Comparison of ENCODE assay signal across 10 mouse cellular contexts in genomic region chr14:41127997-41128396, GRCm38 (mm10). TPM values are rescaled to one million over a fixed set of nuclear protein-coding genes. Genes with fewer than 3 reads are reported as not detected.
A peak's percentile ranks its signal among the peaks of the same experiment; 100 is the strongest.
DNase-seq lines count a peak whose midpoint lies in the region; ATAC-seq and TF ChIP-seq lines count a peak whose summit lies in the region.
"Had no signal": no experiment of that assay in that cellular context is flagged by ENCODE, and none has a peak within 500 bp of the region (broad histone marks: within the 10 kb centered on the region; RNA-seq: fewer than 3 reads in every experiment).

No protein-coding gene starts in this region.

- ATAC-seq in forebrain, embryonic 14.5 days: peak; percentile 46; the same call in 1 of the 2 replicates
- ATAC-seq in forebrain, embryonic 16.5 days: no peak
- ATAC-seq in embryonic facial prominence, embryonic 14.5 days (ENCODE audit: low read depth): no peak
- 0 out of 2 replicates have a peak, but pooled peaks have one; percentile 64 for ATAC-seq in midbrain, embryonic 16.5 days
- ATAC-seq in erythroid progenitor cell, adult 5-6 weeks (replicated peaks; ENCODE audit: low FRiP score, poor library complexity, severe bottlenecking): no peak

- no peaks in the 10 kb centered on the region for H3K27me3 ChIP-seq in forebrain, embryonic 14.5 days (replicated peaks; ENCODE audit: control insufficient read depth, insufficient read depth, low read length)
- no peaks in the 10 kb centered on the region for H3K27me3 ChIP-seq in forebrain, embryonic 16.5 days (replicated peaks; ENCODE audit: control insufficient read depth, insufficient read depth, low read length)
- H3K27me3 ChIP-seq in E14TG2a.4 (ENCODE audit: insufficient read depth, low read length): no peaks in the 10 kb centered on the region
- no peaks in the 10 kb centered on the region for H3K27me3 ChIP-seq in embryonic facial prominence, embryonic 14.5 days (replicated peaks; ENCODE audit: control insufficient read depth, insufficient read depth, low read length)
- H3K27me3 ChIP-seq in midbrain, embryonic 16.5 days (ENCODE audit: control insufficient read depth, insufficient read depth, low read depth, low read length): no peaks in the 10 kb centered on the region

- no peaks in the 10 kb centered on the region for H3K4me1 ChIP-seq in forebrain, embryonic 14.5 days (ENCODE audit: control insufficient read depth, insufficient read depth, low read length)
- no peaks in the 10 kb centered on the region for H3K4me1 ChIP-seq in forebrain, embryonic 16.5 days (replicated peaks; ENCODE audit: control insufficient read depth, insufficient read depth, low read length)
- H3K4me1 ChIP-seq in E14TG2a.4 (replicated peaks; ENCODE audit: low read depth, low read length): no peaks in the 10 kb centered on the region
- no peaks in the 10 kb centered on the region for H3K4me1 ChIP-seq in embryonic facial prominence, embryonic 14.5 days (ENCODE audit: control insufficient read depth, insufficient read depth, low read length)
- H3K4me1 ChIP-seq in midbrain, embryonic 16.5 days (ENCODE audit: control insufficient read depth, insufficient read depth, low read length): no peaks in the 10 kb centered on the region

- 19% methylated on average over 4 of the region's 4 CpGs for WGBS in forebrain, embryonic 14.5 days
- 24% methylated on average over 4 of the region's 4 CpGs for WGBS in forebrain, embryonic 16.5 days
- 20% methylated on average over 4 of the region's 4 CpGs for WGBS in embryonic facial prominence, embryonic 14.5 days
- WGBS in midbrain, embryonic 16.5 days: 27% methylated on average over 4 of the region's 4 CpGs

- DNase-seq in forebrain, embryonic 14.5 days (ENCODE audit: low spot score): peak; percentile 59
- peak; percentile 50 for DNase-seq in embryonic facial prominence, embryonic 14.5 days (ENCODE audit: low spot score)
- peak; percentile 52 to 69 for DNase-seq in layer of hippocampus, postnatal 10 days (ENCODE audit: low spot score in 2 of 2)
- no peak for DNase-seq in urinary bladder, postnatal 25 days (ENCODE audit: low spot score)

- H3K4me3 ChIP-seq in forebrain, embryonic 14.5 days (ENCODE audit: low read depth, low read length): no peak overlapping the region
- H3K4me3 ChIP-seq in forebrain, embryonic 16.5 days (replicated peaks; ENCODE audit: low read length): no peak overlapping the region
- no peak overlapping the region for H3K4me3 ChIP-seq in E14TG2a.4 (replicated peaks; ENCODE audit: low read length)
- H3K4me3 ChIP-seq in embryonic facial prominence, embryonic 14.5 days (ENCODE audit: low read depth, low read length): no peak overlapping the region
- no peak overlapping the region for H3K4me3 ChIP-seq in midbrain, embryonic 16.5 days (ENCODE audit: low read depth, low read length)

- H3K9ac ChIP-seq in forebrain, embryonic 14.5 days (ENCODE audit: low read length): no peak overlapping the region
- no peak overlapping the region for H3K9ac ChIP-seq in forebrain, embryonic 16.5 days (replicated peaks; ENCODE audit: low read depth, low read length)
- no peak overlapping the region for H3K9ac ChIP-seq in embryonic facial prominence, embryonic 14.5 days (ENCODE audit: low read depth, low read length)
- no peak overlapping the region for H3K9ac ChIP-seq in midbrain, embryonic 16.5 days (ENCODE audit: low read depth, low read length)

- peak; percentile 55 for TF ChIP-seq CTCF in E14TG2a.4 (conservative IDR thresholded peaks at IDR 0.05; ENCODE audit: low read length)

- no peak overlapping the region for H3K27ac ChIP-seq in forebrain, embryonic 14.5 days (ENCODE audit: low read depth, low read length)
- no peak overlapping the region for H3K27ac ChIP-seq in forebrain, embryonic 16.5 days (ENCODE audit: low read length)
- no peak overlapping the region for H3K27ac ChIP-seq in embryonic facial prominence, embryonic 14.5 days (replicated peaks; ENCODE audit: low read depth, low read length)
- H3K27ac ChIP-seq in midbrain, embryonic 16.5 days (ENCODE audit: low read length): no peak overlapping the region
- H3K27ac ChIP-seq: macrophage had no signal

- H3K4me2 ChIP-seq in forebrain, embryonic 14.5 days (ENCODE audit: low read length): no peak overlapping the region
- H3K4me2 ChIP-seq in forebrain, embryonic 16.5 days (ENCODE audit: low read length): no peak overlapping the region
- H3K4me2 ChIP-seq in embryonic facial prominence, embryonic 14.5 days (ENCODE audit: low read depth, low read length): no peak overlapping the region
- H3K4me2 ChIP-seq in midbrain, embryonic 16.5 days (ENCODE audit: low read length): no peak overlapping the region

- no peaks in the 10 kb centered on the region for H3K36me3 ChIP-seq in forebrain, embryonic 14.5 days (ENCODE audit: control insufficient read depth, insufficient read depth, low read length)
- no peaks in the 10 kb centered on the region for H3K36me3 ChIP-seq in forebrain, embryonic 16.5 days (ENCODE audit: control insufficient read depth, insufficient read depth)
- H3K36me3 ChIP-seq in E14TG2a.4 (ENCODE audit: insufficient read depth, low read length): no peaks in the 10 kb centered on the region
- no peaks in the 10 kb centered on the region for H3K36me3 ChIP-seq in embryonic facial prominence, embryonic 14.5 days (ENCODE audit: control insufficient read depth, insufficient read depth, low read length)
- H3K36me3 ChIP-seq in midbrain, embryonic 16.5 days (ENCODE audit: control insufficient read depth, insufficient read depth, low read length): no peaks in the 10 kb centered on the region
- H3K36me3 ChIP-seq: G1E had no signal

- H3K9me3 ChIP-seq in forebrain, embryonic 14.5 days (replicated peaks; ENCODE audit: control insufficient read depth, low read length): no peaks in the 10 kb centered on the region
- H3K9me3 ChIP-seq in forebrain, embryonic 16.5 days (ENCODE audit: control insufficient read depth, low read length): no peaks in the 10 kb centered on the region
- H3K9me3 ChIP-seq in E14TG2a.4 (ENCODE audit: low read length): no peaks in the 10 kb centered on the region
- H3K9me3 ChIP-seq in embryonic facial prominence, embryonic 14.5 days (ENCODE audit: control insufficient read depth, low read length): no peaks in the 10 kb centered on the region
- H3K9me3 ChIP-seq in midbrain, embryonic 16.5 days (replicated peaks; ENCODE audit: control insufficient read depth, low read length, poor library complexity, severe bottlenecking): no peaks in the 10 kb centered on the region
- H3K9me3 ChIP-seq: G1E had no signal

RNA-seq across cellular contexts. Expression of gene Sftpa1, which starts 3.6 kb away (rescaled TPM):
- polyA plus RNA-seq in forebrain, embryonic 14.5 days (2014; fragmentation: Nextera tagmentation; extraction: Ambion mirVana): not detected in 2 replicates
- polyA plus RNA-seq in forebrain, embryonic 16.5 days (2015; fragmentation: Nextera tagmentation; extraction: Ambion mirVana): not detected in 2 replicates
- polyA plus RNA-seq in embryonic facial prominence, embryonic 14.5 days (2014; fragmentation: Nextera tagmentation; extraction: Ambion mirVana): not detected in 2 replicates
- not detected for total RNA-seq in layer of hippocampus, postnatal 10 days (2021)
- polyA plus RNA-seq in midbrain, embryonic 16.5 days (2015; fragmentation: Nextera tagmentation; extraction: Ambion mirVana): not detected in 2 replicates
- not detected in 2 replicates for total RNA-seq in erythroid progenitor cell, adult 5-6 weeks (2015; ENCODE audit: low replicate concordance)
- total RNA-seq in erythroid progenitor cell, adult 5-6 weeks (2017; ENCODE audit: low replicate concordance): not detected in 2 replicates
- polyA plus RNA-seq: G1E, macrophage had no signal

RNA-seq across cellular contexts. Expression of gene Mat1a, which starts 23.2 kb away (rescaled TPM):
- polyA plus RNA-seq in forebrain, embryonic 14.5 days (2014; fragmentation: Nextera tagmentation; extraction: Ambion mirVana): not detected in 2 replicates
- polyA plus RNA-seq in forebrain, embryonic 16.5 days (2015; fragmentation: Nextera tagmentation; extraction: Ambion mirVana): not detected in 2 replicates
- 0.15 and 0.20 TPM in 2 replicates for polyA plus RNA-seq in embryonic facial prominence, embryonic 14.5 days (2014; fragmentation: Nextera tagmentation; extraction: Ambion mirVana)
- not detected for total RNA-seq in layer of hippocampus, postnatal 10 days (2021)
- not detected in 2 replicates for polyA plus RNA-seq in midbrain, embryonic 16.5 days (2015; fragmentation: Nextera tagmentation; extraction: Ambion mirVana)
- not detected in 2 replicates for total RNA-seq in erythroid progenitor cell, adult 5-6 weeks (2015; ENCODE audit: low replicate concordance)
- total RNA-seq in erythroid progenitor cell, adult 5-6 weeks (2017; ENCODE audit: low replicate concordance): not detected in 2 replicates
- polyA plus RNA-seq: G1E, macrophage had no signal

RNA-seq across cellular contexts. Expression of gene Mbl1, which starts 23.3 kb away (rescaled TPM):
- not detected in 2 replicates for polyA plus RNA-seq in forebrain, embryonic 14.5 days (2014; fragmentation: Nextera tagmentation; extraction: Ambion mirVana)
- polyA plus RNA-seq in forebrain, embryonic 16.5 days (2015; fragmentation: Nextera tagmentation; extraction: Ambion mirVana): not detected in 2 replicates
- not detected in 2 replicates for polyA plus RNA-seq in embryonic facial prominence, embryonic 14.5 days (2014; fragmentation: Nextera tagmentation; extraction: Ambion mirVana)
- total RNA-seq in layer of hippocampus, postnatal 10 days (2021): not detected
- polyA plus RNA-seq in midbrain, embryonic 16.5 days (2015; fragmentation: Nextera tagmentation; extraction: Ambion mirVana): not detected in 2 replicates
- total RNA-seq in erythroid progenitor cell, adult 5-6 weeks (2015; ENCODE audit: low replicate concordance): not detected in 2 replicates
- not detected in 2 replicates for total RNA-seq in erythroid progenitor cell, adult 5-6 weeks (2017; ENCODE audit: low replicate concordance)
- polyA plus RNA-seq: G1E, macrophage had no signal

RNA-seq across cellular contexts. Expression of gene Dydc1, which starts 55.3 kb away (rescaled TPM):
- polyA plus RNA-seq in forebrain, embryonic 14.5 days (2014; fragmentation: Nextera tagmentation; extraction: Ambion mirVana): 0.18 TPM in 1 of 2 replicates, not detected in the other
- not detected in 2 replicates for polyA plus RNA-seq in forebrain, embryonic 16.5 days (2015; fragmentation: Nextera tagmentation; extraction: Ambion mirVana)
- 0.24 TPM in 1 of 2 replicates, not detected in the other for polyA plus RNA-seq in embryonic facial prominence, embryonic 14.5 days (2014; fragmentation: Nextera tagmentation; extraction: Ambion mirVana)
- total RNA-seq in layer of hippocampus, postnatal 10 days (2021): not detected
- not detected in 2 replicates for polyA plus RNA-seq in midbrain, embryonic 16.5 days (2015; fragmentation: Nextera tagmentation; extraction: Ambion mirVana)
- total RNA-seq in erythroid progenitor cell, adult 5-6 weeks (2015; ENCODE audit: low replicate concordance): not detected in 2 replicates
- total RNA-seq in erythroid progenitor cell, adult 5-6 weeks (2017; ENCODE audit: low replicate concordance): not detected in 2 replicates
- total RNA-seq: G1E had no signal
- polyA plus RNA-seq: G1E, macrophage had no signal

RNA-seq across cellular contexts. Expression of gene Sftpd, which starts 57.0 kb away (rescaled TPM):
- not detected in 2 replicates for polyA plus RNA-seq in forebrain, embryonic 14.5 days (2014; fragmentation: Nextera tagmentation; extraction: Ambion mirVana)
- polyA plus RNA-seq in forebrain, embryonic 16.5 days (2015; fragmentation: Nextera tagmentation; extraction: Ambion mirVana): not detected in 2 replicates
- 0.26 and 0.39 TPM in 2 replicates for polyA plus RNA-seq in embryonic facial prominence, embryonic 14.5 days (2014; fragmentation: Nextera tagmentation; extraction: Ambion mirVana)
- total RNA-seq in layer of hippocampus, postnatal 10 days (2021): not detected
- polyA plus RNA-seq in midbrain, embryonic 16.5 days (2015; fragmentation: Nextera tagmentation; extraction: Ambion mirVana): not detected in 2 replicates
- total RNA-seq in erythroid progenitor cell, adult 5-6 weeks (2015; ENCODE audit: low replicate concordance): not detected in 2 replicates
- total RNA-seq in erythroid progenitor cell, adult 5-6 weeks (2017; ENCODE audit: low replicate concordance): not detected in 2 replicates
- polyA plus RNA-seq: G1E, macrophage had no signal

Comparison
In these comparisons a context has a peak if more than half of its experiments do, and no peak if none do; other contexts are left out.
1. ATAC-seq: peak in forebrain, embryonic 14.5 days (single experiment) and midbrain, embryonic 16.5 days (single experiment); none in forebrain, embryonic 16.5 days (single experiment), embryonic facial prominence, embryonic 14.5 days (single experiment) and erythroid progenitor cell, adult 5-6 weeks (single experiment).